Mouse (Mus musculus) limb, embryonic 14.5 days (tissue): ENCODE measurements at regions not wholly inside any gene's neighbourhood (a gene's known extent, or its start where the extent isn't known, plus 50 kb on each side); places are given as distances from the start of the nearest gene placed in this dataset.
A peak's percentile ranks its signal among the peaks of the same experiment; 100 is the strongest.

ENCODE experiments used
- ATAC-seq: fragments of 200-750 bp; cut with Nextera tagmentation; 2 replicates; pipeline ENCODE4 v1.8.0; 2017; ENCODE audit warnings: low read depth, moderate number of reproducible peaks, moderate TSS enrichment; ENCODE audit not compliant: low FRiP score
- DNase-seq: peaks from one replicate; pipeline ENCODE4 v3.0.0-alpha.2; 2015; ENCODE audit warnings: low spot score
- H3K27ac ChIP-seq: fragments of 300-500 bp; sonication (generic); replicated peaks from 2 replicates; pipeline ENCODE4 v1.5.1; 2014; ENCODE audit warnings: low read depth, mild to moderate bottlenecking, low read length, moderate library complexity, mixed read lengths
- H3K27me3 ChIP-seq: fragments of 300-500 bp; sonication (generic); 2 replicates; pipeline ENCODE4 v1.6.1; 2014; ENCODE audit warnings: low read length, mixed read lengths; ENCODE audit not compliant: control insufficient read depth, insufficient read depth
- H3K36me3 ChIP-seq: fragments of 300-500 bp; sonication (generic); 2 replicates; pipeline ENCODE4 v1.6.1; 2014; ENCODE audit warnings: mild to moderate bottlenecking, low read length, moderate library complexity, mixed read lengths; ENCODE audit not compliant: control insufficient read depth, insufficient read depth
- H3K4me1 ChIP-seq: fragments of 300-500 bp; sonication (generic); 2 replicates; pipeline ENCODE4 v1.6.1; 2014; ENCODE audit warnings: antibody characterized with exemption, low read length, mixed read lengths; ENCODE audit not compliant: control insufficient read depth, insufficient read depth
- H3K4me2 ChIP-seq: fragments of 300-500 bp; sonication (generic); replicated peaks from 2 replicates; pipeline ENCODE4 v1.6.1; 2014; ENCODE audit warnings: low read depth, mild to moderate bottlenecking, low read length, moderate library complexity; ENCODE audit not compliant: severe bottlenecking
- H3K4me3 ChIP-seq: fragments of 300-500 bp; sonication (generic); replicated peaks from 2 replicates; pipeline ENCODE4 v1.5.1; 2014; ENCODE audit warnings: low read length
- H3K9ac ChIP-seq: fragments of 300-500 bp; sonication (generic); 2 replicates; pipeline ENCODE4 v1.6.1; 2014; ENCODE audit warnings: mild to moderate bottlenecking, low read depth, low read length, moderate library complexity; ENCODE audit not compliant: severe bottlenecking
- H3K9me3 ChIP-seq: fragments of 300-500 bp; sonication (generic); 2 replicates; pipeline ENCODE4 v1.6.1; 2016; ENCODE audit warnings: low read length; ENCODE audit not compliant: control insufficient read depth
- POLR2A ChIP-seq: fragments of 200-500 bp; IDR thresholded peaks from 2 replicates; pipeline ENCODE4 v1.8.0; 2012; ENCODE audit warnings: inconsistent platforms, mild to moderate bottlenecking, moderate library complexity, borderline replicate concordance; ENCODE audit not compliant: insufficient read depth, insufficient read length; ENCODE audit errors: extremely low read depth
- WGBS: fragments of 180-500 bp; shearing (Covaris S2); extraction: QIAGEN DNeasy Blood & Tissue Kit; methylation state at CpG from one replicate; pipeline ENCODE4 v1.1.7; 2014; 5-methylcytosine and 5-hydroxymethylcytosine counted together

DNA sequence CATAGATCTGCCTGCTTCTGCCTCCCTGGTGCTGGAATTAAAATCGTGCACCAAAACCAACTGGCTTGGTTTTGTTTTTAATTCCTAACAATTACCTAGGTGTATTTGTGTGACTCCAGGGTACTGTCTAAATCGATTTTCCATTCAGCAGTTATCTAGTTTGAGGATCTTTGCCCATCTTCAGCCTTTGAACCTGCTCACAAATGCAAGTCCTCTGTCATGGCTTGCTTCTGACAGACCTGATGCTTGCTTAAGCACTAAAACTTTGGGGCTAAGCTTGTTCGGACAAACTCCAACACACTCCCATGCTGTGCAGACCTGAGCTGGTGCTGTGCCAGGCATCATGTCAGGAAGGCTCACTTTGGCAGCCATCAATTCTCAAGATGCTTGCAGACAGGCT, 246.4 kb downstream of the Mtx2 start:
- Histone ChIP-seq H3K4me1 (no peaks in the 10 kb centered on the region), H3K4me3 (no peak overlapping the region), H3K9ac (no peak overlapping the region), H3K27ac (no peak overlapping the region), H3K4me2 (no peak overlapping the region), H3K27me3 (no peaks in the 10 kb centered on the region), H3K36me3 (no peaks in the 10 kb centered on the region), H3K9me3 (no peaks in the 10 kb centered on the region)
- ATAC-seq (no peak), DNase-seq (no peak)
- no peak for TF ChIP-seq POLR2A
- 70% methylated on average over 3 of the region's 3 CpGs for WGBS

DNA sequence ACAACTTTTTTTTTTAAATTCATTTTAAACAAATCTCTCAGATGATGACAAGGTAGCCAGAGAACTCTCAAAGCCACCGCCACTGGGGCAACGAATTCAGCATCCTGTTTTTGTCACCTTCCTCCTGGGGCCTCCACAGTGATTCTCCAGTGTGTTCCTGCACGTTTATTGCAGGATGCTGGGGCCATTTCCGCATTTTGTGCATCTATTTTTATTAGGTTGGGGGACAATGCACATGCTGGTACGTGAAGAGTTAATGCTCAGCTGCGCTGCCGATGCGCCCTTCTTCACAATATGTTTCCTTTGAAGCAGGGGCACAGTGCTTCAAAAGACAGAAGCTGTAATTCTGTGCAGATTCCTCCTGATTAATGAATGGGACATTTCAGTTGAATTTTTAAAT, 246.9 kb downstream of the Mtx2 start:
- ATAC-seq = no peak
- TF ChIP-seq POLR2A = no peak
- no peak overlapping the region for H3K27ac ChIP-seq
- H3K27me3 ChIP-seq = no peaks in the 10 kb centered on the region
- DNase-seq = no peak
- no peak overlapping the region for H3K4me3 ChIP-seq
- no peak overlapping the region for H3K9ac ChIP-seq
- no peaks in the 10 kb centered on the region for H3K36me3 ChIP-seq
- H3K4me1 ChIP-seq = no peaks in the 10 kb centered on the region
- no peak overlapping the region for H3K4me2 ChIP-seq
- 30% methylated on average over 8 of the region's 8 CpGs for WGBS
- no peaks in the 10 kb centered on the region for H3K9me3 ChIP-seq

- no peak overlapping the region for H3K4me2 ChIP-seq
- H3K9ac ChIP-seq = no peak overlapping the region
- no peaks in the 10 kb centered on the region for H3K36me3 ChIP-seq
- H3K4me3 ChIP-seq = no peak overlapping the region
- H3K27me3 ChIP-seq = no peaks in the 10 kb centered on the region
- no peak for ATAC-seq
- H3K4me1 ChIP-seq = no peaks in the 10 kb centered on the region
- 54% methylated on average over 9 of the region's 9 CpGs for WGBS
- DNase-seq = no peak
- no peak overlapping the region for H3K27ac ChIP-seq
- TF ChIP-seq POLR2A = no peak
- H3K9me3 ChIP-seq = no peaks in the 10 kb centered on the region
These were observed 247.6 kb downstream of the Mtx2 start for GRCm38 (mm10) chr2:75073178-75073577.

GRCm38 (mm10) chr2:75087164-75087563, 261.6 kb downstream of the Mtx2 start:
- H3K4me3 ChIP-seq = no peak overlapping the region
- 0 out of 2 replicates have a peak, but pooled peaks cover 5% of the 10 kb centered on the region for H3K4me1 ChIP-seq
- no peaks in the 10 kb centered on the region for H3K9me3 ChIP-seq
- H3K9ac ChIP-seq = no peak overlapping the region
- ATAC-seq (peak; percentile 73), DNase-seq (peak; percentile 41)
- TF ChIP-seq POLR2A = no peak
- H3K4me2 ChIP-seq = no peak overlapping the region
- no peaks in the 10 kb centered on the region for H3K36me3 ChIP-seq
- 44% methylated on average over 12 of the region's 12 CpGs for WGBS
- peaks cover 21% of the 10 kb centered on the region; the same call in 1 of the 2 replicates for H3K27me3 ChIP-seq
- no peak overlapping the region for H3K27ac ChIP-seq

DNA sequence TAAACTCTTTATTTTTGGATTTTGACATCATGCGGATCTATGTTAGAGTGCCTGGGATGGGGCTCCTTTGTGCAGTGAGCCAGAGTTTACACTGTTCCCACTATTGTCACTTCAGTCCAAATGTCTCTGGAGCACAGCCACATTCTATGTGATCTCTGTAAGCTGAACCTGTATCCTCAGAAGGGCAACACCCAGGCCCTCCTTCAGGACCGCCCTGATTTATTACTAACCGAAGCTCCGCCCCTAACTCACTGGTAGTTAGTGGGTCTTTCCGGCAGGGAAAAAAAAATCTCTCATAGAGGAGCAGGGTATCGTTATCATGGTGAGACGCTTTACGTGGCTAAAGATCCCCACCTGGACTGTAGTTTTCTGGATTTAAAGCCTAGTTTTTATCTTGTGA, 263.6 kb downstream of the Mtx2 start:
- Histone ChIP-seq H3K9me3 (no peaks in the 10 kb centered on the region), H3K4me3 (no peak overlapping the region), H3K36me3 (no peaks in the 10 kb centered on the region), H3K27ac (no peak overlapping the region), H3K4me2 (no peak overlapping the region), H3K27me3 (peaks cover 21% of the 10 kb centered on the region; the same call in 1 of the 2 replicates), H3K9ac (no peak overlapping the region), H3K4me1 (0 out of 2 replicates have a peak, but pooled peaks cover 5% of the 10 kb centered on the region)
- DNase-seq = no peak
- 25% methylated on average over 8 of the region's 8 CpGs for WGBS
- no peak for ATAC-seq
- no peak for TF ChIP-seq POLR2A

DNA sequence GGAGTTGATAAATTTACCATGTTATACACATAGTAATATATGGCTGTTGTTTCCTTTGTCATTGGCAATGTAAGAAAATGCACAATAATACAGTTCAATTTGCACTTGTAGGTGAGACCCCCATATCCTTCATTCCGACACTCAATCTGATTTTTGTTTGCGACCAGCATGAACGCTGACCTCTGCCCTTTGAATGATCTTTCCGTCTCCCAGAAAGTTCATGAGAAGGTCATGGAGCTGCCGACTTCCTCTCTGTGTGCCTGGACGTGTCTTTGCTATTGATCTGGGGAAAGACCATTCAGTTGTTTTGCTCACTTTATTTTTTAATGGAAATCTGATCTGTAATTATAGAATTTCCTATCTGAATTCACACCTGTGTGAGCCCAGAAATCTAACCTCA, 264.0 kb downstream of the Mtx2 start:
- peaks cover 21% of the 10 kb centered on the region; the same call in 1 of the 2 replicates for H3K27me3 ChIP-seq
- DNase-seq (no peak), ATAC-seq (no peak)
- H3K27ac ChIP-seq = no peak overlapping the region
- no peak for TF ChIP-seq POLR2A
- 18% methylated on average over 6 of the region's 6 CpGs for WGBS
- no peak overlapping the region for H3K4me3 ChIP-seq
- no peaks in the 10 kb centered on the region for H3K9me3 ChIP-seq
- H3K9ac ChIP-seq = no peak overlapping the region
- no peaks in the 10 kb centered on the region for H3K36me3 ChIP-seq
- no peak overlapping the region for H3K4me2 ChIP-seq
- 0 out of 2 replicates have a peak, but pooled peaks cover 5% of the 10 kb centered on the region for H3K4me1 ChIP-seq
